Mouse (Mus musculus): ENCODE measurements around the gene Itgam.

Gene Itgam

DNA sequence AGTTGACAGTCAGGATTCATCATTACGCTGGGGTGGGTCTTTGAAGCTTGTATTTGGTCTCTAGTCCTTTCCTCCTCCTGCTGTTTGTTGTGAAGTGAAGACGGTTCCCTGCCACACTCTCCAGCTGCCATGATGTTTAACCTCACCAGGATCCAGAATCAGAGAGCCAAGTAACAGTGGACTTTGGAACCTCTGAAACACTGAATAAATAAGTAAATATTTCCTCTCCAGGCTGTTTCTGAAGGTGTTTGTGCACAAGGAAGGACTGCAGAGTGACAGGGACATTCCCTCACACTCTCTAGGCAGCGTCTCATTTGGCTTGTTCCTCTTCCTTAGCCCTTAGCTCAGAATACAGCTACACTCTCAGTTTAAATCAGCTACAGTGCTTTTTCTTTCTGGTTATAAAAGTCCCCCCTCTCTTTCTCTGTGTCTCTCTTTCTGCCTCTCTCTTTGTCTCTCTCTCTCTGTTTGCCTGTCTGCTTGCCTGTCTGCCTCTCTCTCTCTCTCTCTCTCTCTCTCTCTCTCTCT lies 5.5 kb upstream of the Itgam start:
- in situ Hi-C loops (cut with MboI, MseI) = no loop called here

DNA sequence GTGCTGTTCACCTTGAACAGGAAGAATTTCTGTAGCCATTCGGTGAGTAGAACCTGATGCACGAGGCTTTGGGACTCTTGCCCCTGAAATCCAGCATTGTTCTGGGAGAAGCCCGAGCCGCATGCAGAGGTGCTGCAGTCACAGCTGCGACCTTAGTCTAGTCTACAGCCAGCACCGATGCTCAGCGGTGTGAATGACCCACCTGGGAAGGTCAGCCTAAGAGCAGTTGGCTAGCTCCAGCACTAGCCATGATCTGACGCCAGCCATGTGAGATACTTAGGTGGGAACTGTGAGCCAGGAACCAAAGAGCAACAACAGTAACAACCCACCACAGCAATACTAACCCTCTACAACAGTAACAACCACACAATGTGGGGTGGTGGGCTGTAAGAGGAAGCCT lies 4.6 kb upstream of the Itgam start:
- in situ Hi-C loops (cut with MboI, MseI) = no loop called here

DNA sequence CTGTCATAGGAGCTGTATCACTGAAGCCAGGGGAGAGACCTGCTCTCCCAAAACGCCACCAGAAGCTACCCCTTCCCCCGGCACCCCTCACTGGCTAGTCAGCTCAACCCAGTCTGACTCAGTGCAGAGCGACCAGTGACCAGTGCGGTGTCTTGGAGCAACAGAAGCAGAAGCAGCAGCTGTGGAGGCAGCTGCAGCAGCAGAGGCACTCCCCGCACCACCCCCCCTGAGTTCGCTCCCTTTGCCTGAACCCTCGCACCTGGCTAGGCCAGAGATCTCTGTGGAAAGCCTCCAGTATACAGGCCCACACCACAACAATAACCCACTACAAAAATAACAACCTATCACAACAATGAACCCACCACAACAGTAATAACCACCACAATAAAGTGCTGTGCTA lies 3.9 kb upstream of the Itgam start:
- in situ Hi-C loops (cut with MboI, MseI) = no loop called here

DNA sequence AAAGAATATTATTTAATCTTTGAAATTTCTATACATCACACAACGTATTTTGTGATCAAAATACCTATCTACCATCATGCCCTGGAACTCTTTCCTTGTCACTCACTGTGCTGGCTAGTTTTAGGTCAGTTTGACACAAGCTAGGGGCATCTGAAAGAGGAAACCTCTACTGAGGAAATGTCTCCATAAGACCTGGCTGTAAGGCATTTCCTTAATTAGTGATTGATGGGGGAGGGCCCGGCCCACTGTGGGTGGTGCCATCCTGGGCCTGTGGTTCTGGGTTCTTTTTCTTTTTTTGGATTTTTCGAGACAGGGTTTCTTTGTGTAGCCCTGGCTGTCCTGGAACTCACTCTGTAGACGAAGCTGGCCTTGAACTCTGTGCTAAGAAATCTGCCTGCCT lies 3.3 kb upstream of the Itgam start:
- in situ Hi-C loops (cut with MboI, MseI) = no loop called here

DNA sequence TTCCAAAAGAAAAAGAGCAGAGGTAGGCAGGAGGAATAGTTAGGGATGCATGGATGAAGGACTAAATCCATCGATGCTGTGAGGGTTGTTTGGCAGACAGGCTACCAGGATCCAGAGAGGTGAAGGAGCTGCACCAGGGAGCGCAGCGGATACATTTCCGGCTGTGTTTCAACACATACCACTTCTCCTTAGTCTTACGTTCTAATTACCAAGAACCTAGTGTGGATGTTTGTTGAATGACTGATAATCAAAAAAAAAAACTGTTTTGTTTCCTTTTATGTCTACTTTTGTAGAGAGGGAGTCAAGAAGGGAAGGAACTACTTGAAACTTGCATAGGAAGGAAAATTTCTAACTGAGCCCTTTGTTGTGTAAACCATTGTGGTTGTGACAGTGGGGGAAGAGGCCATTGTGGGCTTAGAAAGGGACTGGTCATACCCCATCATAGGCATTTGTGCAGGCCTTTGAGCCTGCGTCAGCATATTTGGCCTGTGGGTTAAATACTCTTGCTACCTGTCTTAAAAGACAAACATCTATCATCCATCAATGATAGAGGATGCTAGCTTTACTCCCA lies 856 bp downstream of the Itgam start:
- in situ Hi-C loops (cut with MboI, MseI) = no loop called here

DNA sequence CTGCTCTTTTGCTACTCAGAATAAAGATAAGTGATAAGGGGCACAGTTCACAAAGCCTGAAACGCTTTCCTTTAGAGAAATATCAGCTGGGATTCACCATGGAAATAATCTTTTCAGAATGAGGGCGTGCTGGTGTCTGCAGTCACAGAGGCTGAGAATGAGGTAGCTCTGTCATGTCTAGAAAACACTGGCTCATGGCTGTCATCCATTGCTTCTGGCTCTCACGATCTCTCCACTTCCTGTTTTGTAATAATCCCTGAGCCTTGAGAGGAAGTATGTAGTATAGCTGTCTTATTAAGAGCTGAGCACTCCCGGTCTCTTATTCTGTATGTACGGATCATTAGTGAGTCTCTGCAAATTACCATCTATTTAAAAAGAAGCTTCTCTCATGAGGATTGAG lies 3.1 kb downstream of the Itgam start:
- in situ Hi-C loops (cut with MboI, MseI) = no loop called here

DNA sequence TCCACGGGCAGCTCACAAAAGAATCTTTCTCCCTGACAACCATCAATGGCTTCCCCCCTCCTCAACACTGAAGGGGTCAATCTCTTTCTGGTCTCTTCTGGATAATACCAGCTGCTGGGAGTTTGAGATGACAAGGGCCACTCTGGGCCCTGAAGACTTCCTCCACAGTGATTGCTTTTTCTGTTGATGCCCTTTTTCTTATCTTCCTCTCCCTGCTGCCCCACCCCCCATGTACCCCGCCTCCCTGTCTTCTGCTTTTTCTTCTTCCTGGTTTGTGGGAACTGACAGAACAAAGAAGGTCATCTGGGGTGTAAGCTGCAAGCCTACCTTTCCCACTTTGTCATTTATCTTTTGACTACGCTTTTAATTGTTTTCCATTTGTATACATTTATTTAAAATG lies 5.4 kb downstream of the Itgam start:
- in situ Hi-C loops (cut with MboI, MseI) = no loop called here

DNA sequence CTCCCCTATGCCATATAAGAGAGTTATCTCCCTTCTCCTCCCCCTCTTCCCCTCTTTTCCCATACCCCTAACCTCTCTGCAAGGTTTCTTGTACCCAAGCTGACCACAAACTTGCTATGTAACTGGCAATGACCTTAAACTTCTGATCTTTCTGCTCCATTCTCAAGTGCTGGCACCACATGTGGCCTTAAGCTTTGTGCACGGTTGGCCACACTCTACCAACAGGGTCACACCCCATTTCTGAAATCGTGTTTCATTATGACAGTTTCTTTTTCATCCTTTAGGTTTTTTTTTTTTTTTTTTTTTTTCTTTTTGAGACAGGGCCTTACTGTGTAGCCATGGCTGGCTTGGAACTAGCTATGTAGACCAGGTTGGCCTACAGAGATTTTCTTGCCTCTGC lies 7.4 kb downstream of the Itgam start:
- in situ Hi-C loops (cut with MboI, MseI) = no loop called here

DNA sequence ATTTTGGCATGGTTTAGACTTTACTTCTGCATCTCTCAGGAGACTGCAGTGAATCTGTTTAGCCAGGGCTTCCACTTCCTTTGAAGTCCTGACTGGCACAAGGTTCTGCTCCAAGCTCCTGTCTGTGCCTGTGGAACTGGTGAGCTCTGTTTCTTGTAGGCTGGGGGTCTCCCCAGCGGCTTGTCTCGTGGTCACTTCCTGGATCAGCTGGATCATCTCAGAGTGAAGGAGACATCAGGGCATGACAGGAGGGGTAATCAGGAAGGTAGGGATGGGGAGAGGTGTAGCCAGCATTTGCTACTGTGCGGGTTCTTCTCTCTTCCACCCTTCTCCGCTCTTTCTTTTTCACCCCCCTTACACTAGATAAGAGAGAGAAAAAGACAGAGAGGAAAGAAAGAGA lies 9.4 kb downstream of the Itgam start:
- in situ Hi-C loops (cut with MboI, MseI) = no loop called here

DNA sequence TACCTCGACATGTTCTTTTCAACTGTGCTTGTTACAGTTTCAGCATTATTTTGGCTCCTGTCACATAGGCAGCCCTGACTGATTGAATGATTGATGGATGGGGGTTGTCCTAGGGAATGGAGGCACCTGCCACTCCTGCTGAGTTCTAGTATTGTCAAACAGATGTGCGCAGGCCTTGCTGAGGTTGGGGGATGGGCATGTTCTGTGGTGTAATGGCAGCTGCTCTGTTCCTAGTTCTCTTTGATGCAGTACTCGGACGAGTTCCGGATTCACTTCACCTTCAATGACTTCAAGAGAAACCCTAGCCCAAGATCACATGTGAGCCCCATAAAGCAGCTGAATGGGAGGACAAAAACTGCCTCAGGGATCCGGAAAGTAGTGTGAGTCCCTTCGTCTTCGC lies 17.6 kb downstream of the Itgam start:
- in situ Hi-C loops (cut with MboI, MseI) = loop anchor here in 1 of 2 experiments (25.0 kb wide), 2 partner anchors 918 to 2007 kb away; no protein-coding TSS in a partner anchor

DNA sequence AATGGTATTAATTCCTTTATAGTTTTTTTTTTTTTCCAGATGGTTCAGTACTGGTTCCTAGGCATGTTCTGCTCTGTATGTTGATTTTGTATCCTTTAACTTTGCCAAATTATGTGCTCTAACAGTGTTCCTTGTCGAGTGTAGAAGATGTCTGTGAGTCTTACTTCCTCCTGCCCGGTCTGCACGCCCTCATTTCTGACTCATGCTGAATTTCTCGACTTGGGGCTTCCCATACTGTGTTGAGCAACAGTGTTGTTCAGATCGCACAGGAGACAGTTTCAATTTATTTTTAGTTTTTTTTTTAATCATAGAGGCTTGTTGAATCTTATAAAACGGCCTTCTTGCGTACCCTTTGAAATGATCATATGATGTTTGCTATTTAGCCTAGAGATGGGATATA lies 26.7 kb downstream of the Itgam start:
- in situ Hi-C loops (cut with MboI, MseI) = loop anchor here in 1 of 2 experiments (25.0 kb wide), 2 partner anchors 927 to 1998 kb away; no protein-coding TSS in a partner anchor

DNA sequence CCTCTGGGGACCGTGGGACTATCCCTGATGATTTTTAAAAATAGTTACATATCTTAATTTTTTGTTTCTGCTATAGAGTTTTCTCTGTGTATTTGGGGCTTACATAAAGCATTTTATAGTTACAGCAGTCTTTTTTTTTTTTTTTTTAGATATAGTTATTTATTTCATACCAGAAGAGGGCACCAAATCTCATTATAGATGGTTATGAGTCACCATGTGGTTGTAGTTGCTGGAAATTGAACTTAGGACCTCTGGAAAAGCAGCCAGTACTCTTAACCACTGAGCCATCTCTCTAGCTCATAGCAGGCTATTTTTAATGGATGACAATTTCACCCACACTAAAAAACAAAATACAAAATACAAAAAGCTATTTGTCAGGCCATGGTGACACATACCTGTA lies 35.7 kb downstream of the Itgam start:
- in situ Hi-C loops (cut with MboI, MseI) = loop anchor here in 1 of 2 experiments (25.0 kb wide), 2 partner anchors 936 to 1989 kb away; no protein-coding TSS in a partner anchor

DNA sequence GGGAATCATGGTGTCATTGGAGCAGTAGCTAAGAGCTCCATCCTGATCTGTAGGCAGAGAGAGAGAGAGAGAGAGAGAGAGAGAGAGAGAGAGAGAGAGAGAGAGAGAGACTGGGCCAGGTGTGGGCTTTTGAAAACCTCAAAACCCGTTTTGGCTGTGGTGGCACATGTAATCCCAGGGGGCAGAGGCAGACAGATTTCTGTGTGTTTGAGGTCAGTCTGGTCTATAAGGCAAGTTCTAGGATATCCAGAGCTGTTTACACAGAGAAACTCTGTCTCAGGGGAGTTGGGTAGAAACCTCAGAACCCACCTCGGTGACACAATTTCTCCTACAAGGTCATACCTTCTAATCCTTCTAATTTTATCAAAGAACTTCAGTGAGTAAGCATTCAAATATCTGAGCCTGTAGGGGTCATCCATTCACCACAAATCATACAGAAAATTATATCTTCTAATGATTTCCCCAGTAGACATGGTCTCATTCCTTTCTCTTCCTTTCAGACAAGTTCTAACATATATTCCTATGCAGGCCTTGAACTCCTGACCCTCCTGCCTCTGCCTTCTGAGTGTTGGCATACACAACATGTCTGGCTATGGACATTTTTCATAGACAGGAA lies 38.4 kb downstream of the Itgam start:
- in situ Hi-C loops (cut with MboI, MseI) = loop anchor here in 1 of 2 experiments (5.0 kb wide), 1 partner anchor 101 kb away; no protein-coding TSS in a partner anchor

DNA sequence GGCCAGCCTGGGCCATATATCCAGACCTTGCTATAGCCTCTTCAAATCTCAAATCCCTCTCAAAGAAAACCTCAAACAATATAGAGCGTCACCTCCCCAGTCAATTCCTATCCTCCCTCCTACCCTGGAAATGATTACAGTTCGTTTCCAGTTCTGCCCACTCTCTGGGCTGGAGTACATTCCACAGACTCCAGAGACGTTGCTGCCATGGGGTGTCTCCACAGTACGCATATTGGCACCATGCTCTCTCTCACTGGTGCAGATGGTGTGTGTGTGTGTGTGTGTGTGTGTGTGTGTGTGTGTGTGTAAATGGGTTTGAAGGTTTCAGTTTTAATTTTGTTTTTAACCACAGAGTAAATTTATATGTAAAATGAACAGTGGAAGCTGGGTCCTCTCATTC lies 42.8 kb downstream of the Itgam start:
- in situ Hi-C loops (cut with MboI, MseI) = no loop called here

DNA sequence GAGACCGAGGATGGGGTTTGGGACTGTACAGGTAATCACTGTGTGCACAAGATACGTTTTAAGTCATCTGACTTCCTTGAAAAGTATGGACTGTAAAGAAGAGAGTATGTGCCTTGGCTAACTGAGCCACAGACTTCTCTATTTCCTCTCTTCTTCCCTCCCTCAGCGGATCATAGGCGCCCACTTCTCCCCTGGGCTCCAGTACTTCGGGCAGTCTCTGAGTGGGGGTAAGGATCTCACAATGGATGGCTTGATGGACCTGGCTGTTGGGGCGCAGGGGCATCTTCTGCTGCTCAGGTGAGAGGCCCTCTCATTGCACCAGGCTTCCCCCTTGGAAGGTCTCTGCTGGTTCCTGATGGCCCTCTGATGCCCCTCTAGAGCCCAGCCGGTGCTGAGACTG lies 45.0 kb downstream of the Itgam start:
- in situ Hi-C loops (cut with MboI, MseI) = no loop called here

DNA sequence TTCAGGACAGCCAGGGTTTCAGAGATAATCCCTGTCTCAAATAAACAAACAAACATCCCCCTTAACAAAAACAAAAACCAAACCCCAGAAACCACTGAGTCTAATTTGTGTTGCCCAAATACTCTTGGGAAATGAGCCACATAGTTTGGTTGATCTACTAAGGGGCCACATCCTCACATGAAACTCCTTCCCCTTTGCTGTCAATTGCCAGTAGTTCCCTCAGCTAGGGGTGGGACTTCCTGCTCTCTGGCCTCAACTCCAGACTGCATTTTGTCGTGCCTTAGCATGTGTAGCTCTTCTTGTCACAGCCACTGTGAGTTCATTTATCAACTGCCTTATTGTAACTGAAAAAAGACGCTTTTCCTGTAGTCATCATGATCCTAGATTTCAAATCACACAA lies 47.9 kb downstream of the Itgam start:
- in situ Hi-C loops (cut with MboI, MseI) = no loop called here

DNA sequence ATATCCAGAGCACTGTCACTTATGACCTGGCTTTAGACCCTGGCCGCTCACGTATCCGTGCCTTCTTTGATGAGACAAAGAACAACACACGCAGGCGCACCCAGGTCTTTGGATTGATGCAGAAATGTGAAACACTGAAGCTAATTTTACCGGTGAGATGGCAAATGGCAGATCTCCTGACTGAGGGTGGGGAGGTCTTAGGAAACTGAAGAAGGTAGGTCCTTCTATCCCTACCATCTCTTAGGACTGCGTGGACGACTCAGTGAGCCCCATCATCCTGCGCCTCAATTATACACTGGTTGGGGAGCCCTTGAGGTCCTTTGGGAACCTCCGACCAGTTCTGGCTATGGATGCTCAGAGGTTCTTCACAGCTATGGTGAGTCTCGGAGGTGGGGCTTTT lies 49.7 kb downstream of the Itgam start:
- in situ Hi-C loops (cut with MboI, MseI) = no loop called here

DNA sequence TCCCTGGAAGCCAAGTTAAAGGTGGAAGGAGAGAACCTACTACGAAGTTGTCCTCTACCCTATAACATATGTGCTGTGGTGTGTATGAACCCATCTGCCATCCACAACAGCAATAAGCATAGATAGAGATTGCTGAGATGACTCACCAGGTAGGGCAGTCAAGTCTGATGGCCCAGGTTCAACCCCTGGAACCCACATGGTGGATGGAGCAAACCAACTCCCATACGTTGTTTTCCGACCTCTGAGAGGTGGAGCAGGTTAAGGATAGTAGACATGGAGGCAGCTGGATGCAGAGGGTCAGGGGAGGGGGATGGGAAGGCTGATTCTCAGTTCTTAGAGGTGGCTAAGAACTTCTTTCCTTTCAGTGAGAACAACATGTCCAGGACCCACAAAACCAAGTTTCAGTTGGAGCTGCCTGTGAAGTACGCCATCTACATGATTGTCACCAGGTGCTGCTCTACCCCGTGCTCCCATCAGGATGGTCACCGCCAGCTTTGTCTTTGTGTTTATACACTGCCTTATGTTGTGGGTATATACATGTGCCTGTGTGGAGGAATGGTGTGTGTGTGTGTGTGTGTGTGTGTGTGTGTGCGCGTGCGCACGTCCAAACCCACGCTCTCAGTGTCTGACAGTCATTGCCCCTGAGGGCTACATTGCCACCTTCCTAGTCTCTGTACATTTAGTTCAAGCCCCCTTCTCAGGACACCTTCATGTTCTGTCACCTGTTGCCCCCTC lies 52.1 kb downstream of the Itgam start:
- in situ Hi-C loops (cut with MboI, MseI) = no loop called here

DNA sequence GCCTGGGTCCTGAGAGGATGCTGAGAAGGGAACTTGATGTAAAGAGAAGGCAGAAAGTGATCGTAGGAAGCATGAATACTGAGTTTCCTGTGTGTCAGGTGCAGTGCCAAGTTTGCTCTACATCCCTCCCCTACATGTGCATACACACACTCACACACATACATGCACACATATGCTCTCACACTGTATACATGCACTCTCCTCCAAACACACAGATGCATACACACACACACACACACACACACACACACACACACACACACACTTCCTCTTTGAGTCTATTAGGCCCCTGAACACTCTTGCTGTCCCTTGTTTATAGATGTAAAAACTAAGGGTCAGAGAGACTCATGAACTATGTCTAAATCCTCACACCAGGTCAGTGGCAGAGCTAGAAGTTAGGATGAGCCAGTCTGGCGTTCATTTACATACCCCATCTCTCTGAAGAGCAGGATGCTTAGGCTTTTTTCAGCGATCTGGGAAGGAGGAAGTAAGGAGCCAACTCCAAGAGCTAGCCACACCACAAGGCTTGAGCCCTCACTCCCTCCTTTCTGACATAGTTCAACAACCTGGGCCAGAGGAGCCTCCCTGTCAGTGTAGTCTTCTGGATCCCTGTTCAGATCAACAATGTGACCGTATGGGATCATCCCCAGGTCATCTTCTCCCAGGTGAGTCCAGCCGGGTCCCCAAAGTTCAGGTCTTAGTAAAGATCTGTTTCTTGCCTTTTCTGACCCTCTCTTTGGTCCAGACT lies 52.9 kb downstream of the Itgam start:
- in situ Hi-C loops (cut with MboI, MseI) = no loop called here

DNA sequence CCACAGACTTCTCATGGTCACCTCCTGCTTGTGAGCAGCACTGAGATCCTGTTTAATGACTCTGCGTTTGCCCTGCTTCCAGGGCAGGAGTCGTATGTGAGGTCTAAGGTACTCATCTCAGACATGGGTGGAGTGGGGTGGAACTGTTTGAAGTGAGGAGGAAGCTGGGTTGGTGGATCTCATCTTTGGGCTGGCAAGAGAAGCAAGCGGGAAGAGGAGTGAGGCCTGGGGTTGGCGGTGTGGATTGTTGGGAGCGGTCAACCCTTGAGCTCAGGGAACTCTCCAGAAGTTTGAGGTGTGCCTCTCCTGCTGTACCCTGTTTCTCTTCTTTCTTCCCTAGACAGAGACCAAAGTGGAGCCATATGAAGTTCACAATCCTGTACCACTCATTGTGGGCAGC lies 54.0 kb downstream of the Itgam start:
- in situ Hi-C loops (cut with MboI, MseI) = no loop called here

DNA sequence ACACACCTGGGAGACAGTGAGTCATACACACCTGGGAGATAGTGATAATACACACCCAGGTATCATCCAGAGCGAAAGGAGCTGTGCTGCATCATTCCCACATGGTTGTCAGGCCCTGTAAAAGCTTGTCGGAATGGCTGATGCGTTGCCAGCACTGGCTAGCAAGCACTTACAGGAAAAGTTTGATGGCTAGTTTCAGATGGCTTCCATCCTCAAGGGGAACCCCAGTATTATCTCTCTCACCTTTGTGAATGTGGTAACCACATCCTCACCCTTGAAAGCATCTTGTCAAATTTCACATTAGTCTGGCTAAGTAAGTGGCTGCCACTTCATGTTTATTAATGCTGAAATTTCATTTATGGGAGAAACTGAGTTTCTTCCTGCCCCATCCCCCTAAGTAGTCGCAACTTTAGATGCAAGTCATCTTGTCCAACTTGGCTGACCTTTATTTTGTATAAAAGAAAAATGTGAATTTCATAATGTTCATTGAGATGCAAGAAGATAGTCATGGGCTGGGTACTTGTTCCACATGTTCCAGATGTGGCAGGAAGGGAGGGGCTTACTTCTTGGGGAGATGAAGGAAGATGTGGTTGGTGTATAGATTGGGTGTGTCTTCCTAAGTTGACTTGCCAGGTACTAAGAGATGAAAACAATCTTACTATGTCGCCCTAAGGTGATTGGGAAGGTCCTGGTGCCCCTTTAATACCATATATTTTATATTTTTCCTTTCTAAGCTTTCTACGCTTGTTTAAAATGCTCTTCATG lies 57.5 kb downstream of the Itgam start:
- in situ Hi-C loops (cut with MboI, MseI) = no loop called here
